Mouse (Mus musculus): ENCODE data around the gene Simc1.
A peak's percentile ranks its signal among the peaks of the same experiment; 100 is the strongest.

Simc1 gene

DNA sequence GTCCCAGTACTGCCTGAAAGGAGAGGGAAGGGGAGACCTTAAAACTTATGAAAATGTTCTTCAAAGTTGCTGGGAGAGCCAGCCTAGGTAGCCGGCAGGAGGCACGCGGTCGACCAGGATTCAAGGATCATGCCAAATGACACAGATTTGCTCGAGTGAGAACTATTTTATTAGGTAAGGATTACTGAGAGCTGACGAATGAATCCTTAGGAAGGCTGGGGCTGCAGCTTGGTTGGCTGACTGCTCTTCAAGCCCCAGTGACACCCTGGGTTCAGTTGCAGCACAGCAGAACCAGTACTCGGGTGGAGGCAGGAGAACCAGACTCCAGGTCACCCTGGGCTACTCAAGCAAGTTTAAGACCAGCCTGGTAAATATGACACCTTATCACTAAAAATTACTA lies 44.5 kb downstream of the Simc1 start:
- no peak for DNase-seq (ENCODE audit: low spot score in 2 of 2)

- DNase-seq (ENCODE audit: low spot score in 2 of 2) = no peak
Measured at GRCm38 (mm10) chr13:54556176-54556575, 52.6 kb downstream of the Simc1 start.

DNA sequence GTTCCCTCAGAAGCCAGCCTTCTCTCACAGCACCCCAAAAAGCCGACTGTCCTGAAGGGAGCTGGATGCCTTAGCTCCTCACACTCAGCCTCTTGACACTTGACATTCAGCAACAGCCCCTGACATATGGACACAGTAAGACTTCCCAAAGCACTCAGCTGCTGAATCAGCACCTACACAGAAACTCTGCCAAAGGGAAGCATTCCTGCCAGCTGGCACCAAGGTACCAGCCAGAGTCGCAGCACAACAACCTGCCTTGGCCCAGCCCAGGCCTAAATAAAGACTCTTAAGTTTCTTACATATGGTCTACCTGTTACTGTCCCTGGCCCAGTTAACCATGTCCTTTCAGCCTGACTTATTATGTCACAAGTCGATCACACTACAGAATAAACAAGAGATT lies 53.2 kb downstream of the Simc1 start:
- DNase-seq (ENCODE audit: low spot score in 2 of 2) = no peak

- no peak for DNase-seq (ENCODE audit: low spot score in 2 of 2)
Measured at GRCm38 (mm10) chr13:54557652-54558051, 54.1 kb downstream of the Simc1 start.

GRCm38 (mm10) chr13:54559656-54560055 lies 56.1 kb downstream of the Simc1 start:
- no peak for DNase-seq (ENCODE audit: low spot score in 2 of 2)

GRCm38 (mm10) chr13:54560608-54561007 lies 57.0 kb downstream of the Simc1 start:
- DNase-seq (ENCODE audit: low spot score in 2 of 2) = no peak

- DNase-seq (ENCODE audit: low spot score in 2 of 2) = no peak
Measured at GRCm38 (mm10) chr13:54562562-54562961, 59.0 kb downstream of the Simc1 start.

DNA sequence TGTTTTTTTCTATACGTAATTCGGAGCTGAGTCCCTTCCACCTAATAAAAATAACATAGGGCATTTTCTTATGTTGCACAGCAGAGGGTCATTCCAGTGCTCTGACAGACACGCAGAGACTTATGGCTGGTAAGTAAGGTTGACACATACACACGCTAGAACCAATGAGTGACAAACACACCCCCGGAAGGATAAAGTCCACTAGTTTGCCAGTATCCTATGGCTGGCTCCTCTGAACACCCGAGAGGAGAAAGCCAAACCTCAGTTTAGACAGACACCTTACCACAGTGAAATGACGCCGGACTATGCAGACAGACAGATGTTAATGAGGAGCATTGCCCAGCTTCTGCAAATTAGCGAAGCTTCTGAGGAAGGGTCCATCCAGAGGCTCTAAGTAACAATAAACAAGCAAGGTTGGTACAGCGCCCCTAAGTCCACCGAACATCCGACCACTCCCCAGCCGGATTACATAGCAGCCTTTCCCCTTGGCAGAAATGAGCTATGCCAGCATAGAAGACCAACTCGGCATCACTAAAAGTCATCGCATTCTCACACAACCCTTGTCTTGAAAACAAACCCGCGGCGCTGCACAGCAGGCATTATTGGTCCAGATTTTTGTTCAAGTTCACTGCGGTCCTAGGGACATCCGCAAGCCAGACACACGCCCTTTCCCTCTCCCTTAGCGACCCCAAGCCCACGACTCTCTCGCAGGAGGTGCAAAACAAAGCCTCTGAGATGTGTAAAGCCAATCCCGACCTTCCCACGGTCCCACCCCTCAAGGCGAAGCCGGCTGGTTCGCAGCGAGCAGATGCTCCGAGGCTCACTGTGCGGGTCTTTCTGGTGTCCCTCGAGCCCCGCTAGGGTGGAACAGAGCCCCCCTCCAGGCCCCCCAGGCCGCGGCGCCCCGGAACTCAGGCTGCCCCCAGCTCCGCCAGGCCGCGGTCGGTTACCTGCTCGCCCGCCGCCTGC lies 60.9 kb downstream of the Simc1 start:
- no peak for DNase-seq (ENCODE audit: low spot score in 2 of 2)

- peak; percentile 86 to 88 for DNase-seq (ENCODE audit: low spot score in 2 of 2)
Measured at GRCm38 (mm10) chr13:54565201-54565581, 61.6 kb downstream of the Simc1 start, which contains the start of gene 4833439L19Rik. Gene 4833439L19Rik, minus strand, starts transcription at chr13:54565435.

DNA sequence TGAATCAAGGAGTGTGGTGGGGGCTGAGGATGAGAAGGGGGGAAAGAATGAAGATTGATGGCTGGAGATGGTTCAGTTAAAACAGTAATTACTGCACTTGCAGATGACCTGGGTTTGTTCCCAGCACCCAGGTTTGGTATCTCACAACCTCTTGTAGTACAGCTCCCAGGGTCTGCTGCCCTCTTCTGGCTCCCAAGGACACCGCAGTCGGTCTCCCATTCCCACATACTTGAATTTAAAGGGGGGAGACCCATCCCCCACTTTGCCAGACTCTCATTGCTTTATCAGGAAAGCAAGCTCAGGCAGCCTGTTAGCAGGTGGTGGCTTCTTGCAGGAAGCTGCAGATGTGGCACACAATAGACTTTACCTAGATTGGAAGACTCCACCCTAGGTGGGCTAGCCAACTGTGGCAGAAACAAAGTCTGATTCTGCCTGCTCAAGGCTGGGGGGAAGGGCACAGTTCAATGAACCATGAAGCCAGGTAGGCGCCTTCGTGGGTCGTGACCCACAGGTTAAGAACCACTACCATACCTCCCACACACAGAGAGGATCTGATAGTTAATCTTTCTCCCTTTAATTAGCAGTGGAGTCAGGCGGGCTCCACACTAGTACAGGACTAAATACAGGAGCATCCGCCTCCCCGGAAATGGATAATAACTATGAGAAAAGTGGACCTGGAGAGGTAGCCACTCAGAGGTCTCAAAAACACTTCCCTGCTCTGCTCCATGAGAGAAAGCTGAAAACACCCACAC lies 62.2 kb downstream of the Simc1 start:
- peak in 1 of 2 experiments; percentile 40 for DNase-seq (ENCODE audit: low spot score in 2 of 2)

GRCm38 (mm10) chr13:54568380-54568779 lies 64.8 kb downstream of the Simc1 start:
- no peak for DNase-seq (ENCODE audit: low spot score in 2 of 2)

DNA sequence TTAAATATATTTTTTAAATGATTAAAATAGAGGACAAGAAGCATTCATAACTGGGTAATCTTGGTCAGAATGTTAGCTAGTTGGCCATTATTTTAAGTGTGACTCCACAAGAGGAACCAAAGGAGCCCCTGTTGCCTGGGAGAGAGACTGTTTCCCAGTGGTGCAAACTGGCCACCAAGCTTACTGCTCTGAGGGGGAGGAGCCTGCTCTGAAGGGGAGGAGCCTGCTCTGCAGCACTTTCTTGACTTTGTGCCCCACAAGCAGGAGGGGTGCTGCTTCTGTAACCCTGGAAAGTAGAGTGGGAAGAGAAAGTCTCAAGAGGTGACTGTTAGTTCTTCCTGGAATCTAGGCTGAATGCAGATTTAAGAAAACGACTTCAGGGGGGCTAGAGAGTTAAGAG lies 65.7 kb downstream of the Simc1 start:
- no peak for DNase-seq (ENCODE audit: low spot score in 2 of 2)

DNA sequence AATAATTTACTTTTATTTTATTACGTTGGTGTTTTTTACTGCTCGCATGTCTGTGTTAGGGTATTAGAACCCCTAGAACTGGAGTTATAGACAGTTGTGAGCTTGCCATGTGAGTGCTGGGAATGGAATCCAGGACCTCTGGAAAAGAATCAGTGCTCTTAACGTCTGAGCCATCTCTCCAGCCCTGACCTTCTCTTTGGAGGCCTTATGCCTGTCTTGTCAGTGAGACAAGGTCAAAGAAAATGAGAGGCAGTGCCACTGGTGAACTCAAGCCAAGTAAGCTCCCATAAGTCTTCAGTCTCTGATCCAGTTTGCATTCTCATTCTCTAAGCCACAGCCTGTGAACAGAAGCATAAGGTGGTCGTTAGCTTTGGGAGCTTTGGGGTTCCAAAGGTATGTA lies 67.2 kb downstream of the Simc1 start:
- no peak for DNase-seq (ENCODE audit: low spot score in 2 of 2)

- no peak for DNase-seq (ENCODE audit: low spot score in 2 of 2)
Measured at GRCm38 (mm10) chr13:54571637-54572036, 68.1 kb downstream of the Simc1 start.

- DNase-seq (ENCODE audit: low spot score in 2 of 2) = no peak
Measured at GRCm38 (mm10) chr13:54572621-54573020, 69.0 kb downstream of the Simc1 start.

DNA sequence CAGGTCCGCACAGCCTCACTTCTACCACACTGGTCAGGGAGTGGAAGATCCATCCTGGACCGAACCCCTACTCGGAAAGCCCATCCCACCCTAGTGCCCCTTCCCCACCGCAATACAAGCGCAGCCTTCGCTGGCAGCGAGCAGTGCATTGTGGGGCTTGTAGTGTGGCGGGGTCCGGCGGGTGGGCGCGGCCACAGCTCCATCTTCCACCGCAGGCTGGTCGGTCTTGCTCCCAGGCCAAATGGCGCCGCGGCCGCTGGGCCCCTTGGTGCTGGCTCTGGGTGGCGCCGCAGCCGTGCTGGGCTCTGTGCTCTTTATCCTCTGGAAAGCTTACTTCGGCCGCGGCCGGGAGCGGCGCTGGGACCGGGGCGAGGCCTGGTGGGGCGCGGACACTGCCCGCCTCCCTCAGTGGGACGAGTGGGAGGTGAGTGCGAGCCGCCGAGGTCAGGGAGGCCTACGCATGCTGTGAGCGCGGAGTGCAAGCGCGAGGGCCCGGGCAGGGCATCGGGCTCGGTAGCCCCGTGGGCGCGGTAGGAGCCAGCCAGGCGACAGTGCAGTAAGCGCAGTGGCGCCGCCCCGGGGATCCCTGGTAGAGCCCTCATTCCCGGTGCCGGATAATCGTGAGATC lies 71.4 kb downstream of the Simc1 start, which contains the start of gene Arl10:
Arl10 (plus strand) TSS at position 162 of the 628 bp plus-strand sequence.
- peak in 1 of 2 experiments; percentile 66 for DNase-seq (ENCODE audit: low spot score in 2 of 2)

DNA sequence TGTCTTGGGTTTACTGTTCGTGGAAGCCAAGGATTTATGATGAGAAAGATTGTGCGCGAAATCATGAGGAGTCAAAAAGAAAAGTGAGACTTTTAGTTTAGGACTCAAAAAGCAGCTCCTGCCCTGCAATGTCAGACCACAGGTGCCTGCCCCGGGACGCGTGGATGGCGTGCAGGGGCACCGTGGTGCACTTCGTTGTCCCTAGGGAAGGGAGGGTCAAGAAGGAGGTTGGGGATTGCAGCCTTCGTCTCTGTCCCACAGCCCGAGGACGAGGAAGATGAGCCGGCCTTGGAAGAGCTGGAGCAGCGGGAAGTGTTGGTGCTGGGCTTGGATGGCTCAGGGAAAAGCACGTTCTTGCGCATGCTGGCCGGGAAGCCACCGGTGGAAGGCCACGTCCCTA lies 71.9 kb downstream of the Simc1 start:
- no peak for DNase-seq (ENCODE audit: low spot score in 2 of 2)

DNA sequence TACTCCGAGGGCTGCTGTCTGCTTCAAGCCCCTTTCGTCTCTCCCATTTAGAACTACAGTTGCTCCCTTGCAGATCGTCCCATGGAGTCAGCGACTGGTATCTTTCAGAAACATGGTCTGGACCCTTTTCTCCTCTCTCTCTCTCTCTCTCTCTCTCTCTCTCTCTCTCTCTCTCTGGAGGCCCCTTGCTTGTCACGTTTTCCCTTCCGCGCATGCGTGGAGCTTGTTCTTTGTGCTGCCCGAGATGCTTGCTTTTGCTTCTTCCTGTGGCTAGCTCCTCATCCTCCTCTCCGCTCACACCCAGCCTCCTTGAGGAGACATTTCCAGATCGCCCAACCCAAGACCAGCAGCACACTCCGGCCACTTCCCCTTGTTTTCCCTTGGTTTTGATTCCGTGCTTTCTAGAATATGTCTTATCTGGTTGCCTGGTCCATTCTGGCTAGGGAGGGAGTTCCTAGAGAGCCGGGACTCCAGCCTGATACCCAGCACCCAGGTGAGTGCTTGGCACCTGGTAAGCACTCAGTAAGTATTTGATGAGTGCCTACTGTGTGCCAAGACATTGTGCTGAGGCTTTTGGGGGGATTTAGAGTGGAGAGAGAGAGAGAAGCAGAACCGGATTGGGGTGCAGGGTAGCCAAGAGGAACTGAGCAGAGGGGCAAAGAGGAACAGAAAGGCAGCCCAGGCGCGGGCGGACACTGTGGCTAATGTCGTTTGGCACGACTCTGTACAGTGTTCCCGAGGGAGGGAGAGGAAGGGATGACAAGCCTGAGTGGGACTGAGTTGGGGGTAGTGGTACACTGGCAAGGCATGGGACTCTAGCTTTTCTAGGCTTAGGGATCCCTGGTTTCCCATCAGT lies 74.3 kb downstream of the Simc1 start:
- DNase-seq (ENCODE audit: low spot score in 2 of 2) = no peak

DNA sequence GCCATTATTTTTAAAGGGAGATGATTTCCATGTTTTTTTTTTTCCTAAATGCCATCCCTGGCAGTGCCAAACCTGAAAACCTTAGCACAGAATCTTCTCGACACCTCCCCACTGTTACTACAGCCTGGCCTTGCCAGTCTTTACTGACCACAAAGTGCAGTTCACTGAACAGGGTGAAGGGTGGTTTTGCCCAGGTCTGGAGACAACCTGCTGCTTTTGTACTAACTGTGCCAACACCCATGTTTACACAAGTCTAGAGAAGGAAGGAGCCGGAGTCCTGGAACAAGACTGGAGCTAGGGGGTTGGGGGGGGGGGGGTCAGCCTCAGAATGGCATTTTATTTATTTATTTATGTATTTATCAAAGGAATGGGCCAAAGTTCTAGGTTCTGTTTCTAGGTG lies 77.8 kb downstream of the Simc1 start:
- no peak for DNase-seq (ENCODE audit: low spot score in 2 of 2)

- DNase-seq (ENCODE audit: low spot score in 2 of 2) = no peak
Measured at GRCm38 (mm10) chr13:54582126-54582525, 78.5 kb downstream of the Simc1 start.

- no peak for DNase-seq (ENCODE audit: low spot score in 2 of 2)
Measured at GRCm38 (mm10) chr13:54582860-54583259, 79.3 kb downstream of the Simc1 start.

Measured in frontal cortex, postnatal 14 days (tissue).